Mouse (Mus musculus): ENCODE data around the gene Stil. TPM values are rescaled to one million over a fixed set of nuclear protein-coding genes. Genes with fewer than 3 reads are reported as not detected.
A peak's percentile ranks its signal among the peaks of the same experiment; 100 is the strongest.

Gene Stil
- polyA plus RNA-seq, 1 experiment: 0.72 TPM

- Histone ChIP-seq H3K36me3 (replicated peaks; ENCODE audit: low read length) (peaks cover 11% of the 10 kb centered on the region), H3K4me3 (replicated peaks) (peak within 1 kb of the TSS; percentile 84), H3K9me3 (no peaks in the 10 kb centered on the region), H3K4me1 (peaks cover 92% of the 10 kb centered on the region), H3K27me3 (replicated peaks) (no peaks in the 10 kb centered on the region)
- no peak for TF ChIP-seq GATA1 (IDR thresholded peaks at IDR 0.05; ENCODE audit: borderline replicate concordance, low read length)
- no peak for TF ChIP-seq FLI1 (IDR thresholded peaks at IDR 0.05; ENCODE audit: low read length)
These were observed 88.8 kb downstream of the Stil start, which contains the start of gene Pdzk1ip1 for GRCm38 (mm10) chr4:115088611-115089338. TSS of gene Pdzk1ip1 (plus strand) at chr4:115088708.

- TF ChIP-seq FLI1 (IDR thresholded peaks at IDR 0.05; ENCODE audit: low read length): no peak
- no peak for TF ChIP-seq GATA1 (IDR thresholded peaks at IDR 0.05; ENCODE audit: borderline replicate concordance, low read length)
- Histone ChIP-seq H3K4me1 (peaks cover 96% of the 10 kb centered on the region), H3K9me3 (no peaks in the 10 kb centered on the region), H3K27me3 (replicated peaks) (no peaks in the 10 kb centered on the region), H3K36me3 (replicated peaks; ENCODE audit: low read length) (peaks cover 11% of the 10 kb centered on the region), H3K4me3 (replicated peaks) (peak overlapping the region; percentile 35)
These were observed 90.6 kb downstream of the Stil start for GRCm38 (mm10) chr4:115090592-115090991.

GRCm38 (mm10) chr4:115091806-115092205 is 91.8 kb downstream of the Stil start:
- peaks cover 97% of the 10 kb centered on the region for H3K4me1 ChIP-seq

More at GRCm38 (mm10) chr4:115091806-115092205, 91.8 kb downstream of the Stil start:
- H3K36me3 ChIP-seq (replicated peaks; ENCODE audit: low read length): peaks cover 11% of the 10 kb centered on the region
- no peaks in the 10 kb centered on the region for H3K9me3 ChIP-seq
- no peak overlapping the region for H3K4me3 ChIP-seq (replicated peaks)
- no peak for TF ChIP-seq FLI1 (IDR thresholded peaks at IDR 0.05; ENCODE audit: low read length)
- no peak for TF ChIP-seq GATA1 (IDR thresholded peaks at IDR 0.05; ENCODE audit: borderline replicate concordance, low read length)
- H3K27me3 ChIP-seq (replicated peaks): no peaks in the 10 kb centered on the region

Other genes starting within 250 kb of the Stil start
- gene Gm12830, start 178.4 kb upstream of the Stil start, polyA plus RNA-seq (2012; ENCODE audit: insufficient read depth, low replicate concordance): not detected in 2 replicates
- 1.9 and 5.8 TPM in 2 replicates for gene Foxd2, start 91.3 kb upstream of the Stil start, polyA plus RNA-seq (2012; ENCODE audit: insufficient read depth, low replicate concordance)
- gene Foxe3, start 74.1 kb upstream of the Stil start, polyA plus RNA-seq (2012; ENCODE audit: insufficient read depth, low replicate concordance): not detected in 2 replicates
- gene Cmpk1, start 12.9 kb upstream of the Stil start, polyA plus RNA-seq (2012; ENCODE audit: insufficient read depth, low replicate concordance): 12.8 and 37.9 TPM in 2 replicates
- 106 and 219 TPM in 2 replicates for gene Tal1, start 56.3 kb downstream of the Stil start, polyA plus RNA-seq (2012; ENCODE audit: insufficient read depth, low replicate concordance)
- 2.2 and 5.1 TPM in 2 replicates for gene Pdzk1ip1, start 88.5 kb downstream of the Stil start, polyA plus RNA-seq (2012; ENCODE audit: insufficient read depth, low replicate concordance)
- gene Cyp4x1, start 134.1 kb downstream of the Stil start, polyA plus RNA-seq (2012; ENCODE audit: insufficient read depth, low replicate concordance): 0.38 TPM in 1 of 2 replicates, not detected in the other
- not detected in 2 replicates for gene Cyp4a29, start 241.9 kb downstream of the Stil start, polyA plus RNA-seq (2012; ENCODE audit: insufficient read depth, low replicate concordance)

Data from megakaryocyte, embryonic 14.5 days (primary cell).